Mouse (Mus musculus): ENCODE measurements around the gene Btla. TPM values are rescaled to one million over a fixed set of nuclear protein-coding genes. Genes with fewer than 3 reads are reported as not detected.

Gene Btla
- total and polyA plus RNA-seq, 2 experiments from 2014 or later, result 0.16 to 0.21 TPM

DNA sequence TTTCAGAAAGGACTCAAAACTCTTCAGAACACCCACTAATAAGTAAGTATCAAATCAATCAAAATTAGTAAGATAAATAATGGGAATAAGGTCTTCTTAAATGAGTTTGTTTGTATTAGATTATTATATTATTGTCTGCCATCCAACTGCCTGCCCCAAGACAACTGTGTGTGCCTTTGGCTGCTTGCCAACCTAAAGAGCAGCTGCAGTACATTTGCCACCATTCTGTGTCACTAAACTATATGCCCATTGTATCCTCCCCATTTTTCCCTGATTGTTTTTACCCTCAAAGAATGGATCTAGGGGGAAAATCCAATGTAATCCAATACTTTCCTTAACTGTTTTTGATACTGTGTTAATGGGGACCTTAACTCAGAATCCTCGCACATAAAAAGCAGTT lies 18.6 kb downstream of the Btla start:
- H3K4me2 ChIP-seq (ENCODE audit: low read depth, low read length), result no peak overlapping the region
- ATAC-seq (no peak), DNase-seq (ENCODE audit: low spot score) (peak; percentile 33)

DNA sequence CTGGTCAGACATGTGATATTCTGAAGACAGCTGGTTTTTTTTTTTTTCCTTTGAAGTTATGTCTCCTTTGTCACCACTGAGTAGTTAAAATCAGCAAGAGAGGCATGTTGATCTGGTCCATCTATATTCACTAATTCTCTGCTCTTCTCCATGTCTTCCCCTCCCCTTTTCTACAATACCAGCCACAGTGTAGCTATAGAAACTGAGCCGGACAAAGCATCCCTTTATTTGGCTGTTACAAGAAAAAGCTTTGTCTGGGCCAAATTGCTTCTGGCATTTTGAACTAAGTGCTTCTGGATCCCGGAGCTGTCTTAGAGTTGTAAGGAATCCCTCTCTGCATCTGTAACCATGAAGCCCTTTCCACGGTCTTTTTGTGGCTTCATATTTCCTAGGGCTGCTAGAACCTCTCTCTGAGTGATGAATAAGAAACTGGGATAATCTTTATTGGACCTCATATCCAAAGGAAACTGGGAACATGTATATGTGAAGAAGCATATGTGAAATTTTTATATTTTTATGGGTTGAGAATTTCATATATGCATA lies 20.9 kb downstream of the Btla start:
- no peak overlapping the region for H3K4me2 ChIP-seq (ENCODE audit: low read depth, low read length)
- DNase-seq (ENCODE audit: low spot score) (peak; percentile 67), ATAC-seq (peak; percentile 88)
- H3K9ac ChIP-seq (replicated peaks; ENCODE audit: low read length), result no peak overlapping the region
- no peaks in the 10 kb centered on the region for H3K4me1 ChIP-seq (ENCODE audit: insufficient read depth, low read length)
- WGBS, result 9% methylated on average over 3 of the region's 3 CpGs
- H3K36me3 ChIP-seq (ENCODE audit: insufficient read depth, low read length), result no peaks in the 10 kb centered on the region
- no peaks in the 10 kb centered on the region for H3K27me3 ChIP-seq (ENCODE audit: insufficient read depth, low read length)
- no peaks in the 10 kb centered on the region for H3K9me3 ChIP-seq (ENCODE audit: low read length)
- no peak overlapping the region for H3K4me3 ChIP-seq (ENCODE audit: low read length)
- no peak overlapping the region for H3K27ac ChIP-seq
- TF ChIP-seq CTCF (IDR thresholded peaks at IDR 0.05; ENCODE audit: low read depth), result no peak

More for the DNA sequence above, 18.6 kb downstream of the Btla start:
- Histone ChIP-seq H3K4me1 (ENCODE audit: insufficient read depth, low read length) (no peaks in the 10 kb centered on the region), H3K9ac (replicated peaks; ENCODE audit: low read length) (no peak overlapping the region), H3K27me3 (ENCODE audit: insufficient read depth, low read length) (no peaks in the 10 kb centered on the region), H3K9me3 (ENCODE audit: low read length) (no peaks in the 10 kb centered on the region), H3K4me3 (ENCODE audit: low read length) (no peak overlapping the region), H3K36me3 (ENCODE audit: insufficient read depth, low read length) (no peaks in the 10 kb centered on the region), H3K27ac (no peak overlapping the region)
- WGBS, result 76% methylated on average over 1 of the region's 1 CpGs
- TF ChIP-seq CTCF (IDR thresholded peaks at IDR 0.05; ENCODE audit: low read depth), result no peak

DNA sequence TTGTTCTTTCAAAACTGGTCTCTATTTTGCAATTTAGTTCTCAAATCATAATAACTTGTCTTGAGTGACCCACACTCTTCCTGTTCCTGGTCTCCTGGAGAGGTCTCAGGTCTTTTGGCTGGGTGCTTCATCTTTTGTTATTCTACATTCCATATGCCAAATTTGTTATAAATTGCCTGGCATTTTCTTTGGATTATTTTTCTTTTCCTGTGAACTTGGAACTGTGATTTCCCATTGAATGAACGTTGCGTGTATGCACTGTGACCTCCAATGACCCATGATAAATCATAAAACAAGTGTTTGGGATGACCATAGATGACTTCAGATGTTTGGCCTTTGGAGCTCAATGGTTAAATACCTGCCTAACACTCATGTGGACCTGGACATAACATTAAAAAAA lies 25.6 kb downstream of the Btla start:
- Histone ChIP-seq H3K4me1 (ENCODE audit: insufficient read depth, low read length) (no peaks in the 10 kb centered on the region; the same call in 1 of the 2 replicates), H3K27me3 (ENCODE audit: insufficient read depth, low read length) (no peaks in the 10 kb centered on the region), H3K4me2 (ENCODE audit: low read depth, low read length) (no peak overlapping the region), H3K36me3 (ENCODE audit: insufficient read depth, low read length) (no peaks in the 10 kb centered on the region), H3K4me3 (ENCODE audit: low read length) (no peak overlapping the region), H3K9ac (replicated peaks; ENCODE audit: low read length) (no peak overlapping the region), H3K9me3 (ENCODE audit: low read length) (no peaks in the 10 kb centered on the region), H3K27ac (no peak overlapping the region)
- WGBS, result 54% methylated on average over 2 of the region's 2 CpGs
- ATAC-seq, result no peak
- no peak for TF ChIP-seq CTCF (IDR thresholded peaks at IDR 0.05; ENCODE audit: low read depth)
- DNase-seq (ENCODE audit: low spot score), result no peak

DNA sequence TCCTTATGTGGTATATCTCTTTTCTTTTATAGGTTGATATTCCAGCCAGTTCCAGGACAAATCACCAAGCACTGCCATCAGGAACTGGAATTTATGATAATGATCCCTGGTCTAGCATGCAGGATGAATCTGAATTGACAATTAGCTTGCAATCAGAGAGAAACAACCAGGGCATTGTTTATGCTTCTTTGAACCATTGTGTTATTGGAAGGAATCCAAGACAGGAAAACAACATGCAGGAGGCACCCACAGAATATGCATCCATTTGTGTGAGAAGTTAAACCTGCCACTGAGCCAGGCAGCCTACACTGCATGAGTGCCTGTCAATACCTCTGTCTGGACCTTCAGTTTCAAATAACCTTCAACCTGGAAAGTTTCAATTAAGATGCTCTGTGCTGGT lies 26.2 kb downstream of the Btla start:
- Histone ChIP-seq H3K36me3 (ENCODE audit: insufficient read depth, low read length) (no peaks in the 10 kb centered on the region), H3K9ac (replicated peaks; ENCODE audit: low read length) (no peak overlapping the region), H3K4me2 (ENCODE audit: low read depth, low read length) (no peak overlapping the region), H3K27ac (no peak overlapping the region), H3K4me1 (ENCODE audit: insufficient read depth, low read length) (no peaks in the 10 kb centered on the region; the same call in 1 of the 2 replicates), H3K27me3 (ENCODE audit: insufficient read depth, low read length) (no peaks in the 10 kb centered on the region), H3K9me3 (ENCODE audit: low read length) (no peaks in the 10 kb centered on the region), H3K4me3 (ENCODE audit: low read length) (no peak overlapping the region)
- ATAC-seq, result no peak
- TF ChIP-seq CTCF (IDR thresholded peaks at IDR 0.05; ENCODE audit: low read depth), result no peak
- peak; percentile 4 for DNase-seq (ENCODE audit: low spot score)

DNA sequence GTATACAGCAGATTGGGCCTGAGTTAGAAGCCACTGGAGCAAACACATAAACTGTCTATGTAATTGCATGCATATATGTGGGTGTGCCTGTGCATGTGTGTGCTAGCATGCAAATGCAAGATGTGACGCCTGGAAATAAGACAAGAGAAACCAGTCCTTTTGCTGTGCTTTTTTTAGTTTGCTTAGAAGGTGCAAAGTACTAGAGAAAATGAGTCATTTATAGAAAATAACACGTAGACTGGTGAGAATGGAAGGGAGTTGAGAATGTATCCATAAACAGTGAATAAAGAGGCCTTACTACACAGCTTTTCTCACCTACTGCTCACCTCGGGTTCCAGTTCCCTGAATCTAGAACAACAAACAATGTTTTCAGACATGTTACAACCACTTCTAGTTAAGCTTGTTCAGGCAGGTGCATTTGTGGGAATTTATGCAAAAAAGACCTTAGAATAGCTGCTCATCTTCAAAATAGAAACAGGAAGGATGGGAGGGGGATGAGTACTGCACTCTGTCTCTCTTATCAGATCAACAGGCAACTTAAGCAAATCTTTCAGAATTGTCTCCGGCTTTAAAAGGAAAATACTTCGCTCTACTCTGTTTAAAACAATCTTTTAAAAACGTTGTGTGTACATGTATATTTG lies 27.8 kb downstream of the Btla start:
- no peak for TF ChIP-seq CTCF (IDR thresholded peaks at IDR 0.05; ENCODE audit: low read depth)
- Histone ChIP-seq H3K4me1 (ENCODE audit: insufficient read depth, low read length) (no peaks in the 10 kb centered on the region; the same call in 1 of the 2 replicates), H3K27me3 (ENCODE audit: insufficient read depth, low read length) (no peaks in the 10 kb centered on the region), H3K9me3 (ENCODE audit: low read length) (no peaks in the 10 kb centered on the region), H3K27ac (no peak overlapping the region), H3K4me3 (ENCODE audit: low read length) (no peak overlapping the region), H3K36me3 (ENCODE audit: insufficient read depth, low read length) (no peaks in the 10 kb centered on the region), H3K9ac (replicated peaks; ENCODE audit: low read length) (no peak overlapping the region), H3K4me2 (ENCODE audit: low read depth, low read length) (no peak overlapping the region)
- WGBS, result 87% methylated on average over 6 of the region's 6 CpGs
- ATAC-seq (no peak), DNase-seq (ENCODE audit: low spot score) (no peak)

DNA sequence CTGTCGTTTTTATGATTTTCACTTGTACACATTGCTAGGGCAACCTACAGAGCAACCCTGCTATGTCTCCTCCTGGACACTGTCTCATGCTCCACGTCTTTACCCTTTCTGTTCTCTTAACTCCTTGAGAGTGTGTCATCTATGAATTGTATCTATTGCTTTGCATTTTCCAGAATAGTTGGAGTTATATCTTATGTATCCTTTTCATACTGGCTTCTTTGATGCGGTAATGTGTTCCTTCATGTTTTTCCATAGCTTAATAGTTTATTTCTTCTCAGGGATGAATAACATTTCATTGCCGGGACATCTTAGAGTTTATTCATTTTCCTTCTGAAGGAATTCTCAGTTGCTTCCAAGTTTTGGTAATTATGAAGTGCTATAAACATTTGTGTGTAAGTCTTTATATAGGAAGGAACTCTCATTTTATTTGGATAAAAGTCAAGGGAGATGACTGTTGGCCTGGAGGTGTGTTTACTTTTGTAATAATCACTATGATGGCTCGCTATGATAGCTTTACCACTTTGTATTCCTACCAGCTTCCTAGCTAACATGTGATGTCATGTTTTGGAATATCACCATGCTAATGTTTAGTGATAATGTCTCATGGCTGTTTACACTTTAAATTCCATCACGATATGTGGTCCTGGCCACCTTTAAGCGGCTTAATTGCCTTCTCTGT lies 31.2 kb downstream of the Btla start:
- no peak for TF ChIP-seq CTCF (IDR thresholded peaks at IDR 0.05; ENCODE audit: low read depth)
- Histone ChIP-seq H3K27ac (no peak overlapping the region), H3K9me3 (ENCODE audit: low read length) (no peaks in the 10 kb centered on the region), H3K27me3 (ENCODE audit: insufficient read depth, low read length) (no peaks in the 10 kb centered on the region), H3K4me1 (ENCODE audit: insufficient read depth, low read length) (no peaks in the 10 kb centered on the region; the same call in 1 of the 2 replicates), H3K9ac (replicated peaks; ENCODE audit: low read length) (no peak overlapping the region), H3K4me2 (ENCODE audit: low read depth, low read length) (no peak overlapping the region), H3K36me3 (ENCODE audit: insufficient read depth, low read length) (no peaks in the 10 kb centered on the region), H3K4me3 (ENCODE audit: low read length) (no peak overlapping the region)
- DNase-seq (ENCODE audit: low spot score), result no peak
- ATAC-seq, result no peak
- WGBS, result 87% methylated on average over 7 of the region's 7 CpGs

DNA sequence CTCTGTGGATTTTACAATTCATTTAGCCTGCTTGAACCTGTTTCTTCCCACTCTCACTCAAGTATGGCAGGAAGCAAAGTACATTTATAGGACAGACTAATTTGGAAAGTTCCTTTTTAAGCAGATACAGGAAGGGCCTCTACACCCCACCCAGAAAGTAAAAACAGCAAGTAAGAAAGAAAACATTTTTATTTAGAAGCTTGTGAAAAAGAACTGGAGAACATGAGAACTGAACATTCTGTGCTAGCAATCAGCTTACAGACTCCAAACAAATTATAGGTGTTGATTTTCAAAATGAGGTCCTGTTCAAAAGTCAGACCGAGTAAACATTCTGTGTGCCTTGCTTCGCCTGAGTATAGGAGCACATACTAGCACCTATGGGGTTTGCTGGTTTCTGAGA lies 32.8 kb downstream of the Btla start:
- no peak for ATAC-seq
- DNase-seq (ENCODE audit: low spot score), result no peak
- H3K36me3 ChIP-seq (ENCODE audit: insufficient read depth, low read length), result no peaks in the 10 kb centered on the region
- no peak overlapping the region for H3K9ac ChIP-seq (replicated peaks; ENCODE audit: low read length)
- H3K4me3 ChIP-seq (ENCODE audit: low read length), result no peak overlapping the region
- 91% methylated on average over 2 of the region's 2 CpGs for WGBS
- H3K4me2 ChIP-seq (ENCODE audit: low read depth, low read length), result no peak overlapping the region
- H3K27ac ChIP-seq, result no peak overlapping the region
- no peaks in the 10 kb centered on the region for H3K4me1 ChIP-seq (ENCODE audit: insufficient read depth, low read length)
- no peak for TF ChIP-seq CTCF (IDR thresholded peaks at IDR 0.05; ENCODE audit: low read depth)
- no peaks in the 10 kb centered on the region for H3K9me3 ChIP-seq (ENCODE audit: low read length)
- no peaks in the 10 kb centered on the region for H3K27me3 ChIP-seq (ENCODE audit: insufficient read depth, low read length)
